Mouse (Mus musculus) ovary, postnatal 10 days (tissue): Measurements from ENCODE around the gene Mov10l1.

Experiments
- DNase-seq: peaks from one replicate; pipeline ENCODE4 v3.0.0; 2022; ENCODE audit warnings: low spot score

The Mov10l1 gene

GRCm38 (mm10) chr15:89016722-89017121, 34.0 kb downstream of the Mov10l1 start:
- no peak for DNase-seq

- no peak for DNase-seq
Measured at GRCm38 (mm10) chr15:89020085-89020484, 37.4 kb downstream of the Mov10l1 start.

GRCm38 (mm10) chr15:89020492-89020891, 37.8 kb downstream of the Mov10l1 start:
- no peak for DNase-seq

GRCm38 (mm10) chr15:89044381-89044780, 61.7 kb downstream of the Mov10l1 start:
- no peak for DNase-seq

- DNase-seq, result no peak
Measured at GRCm38 (mm10) chr15:89046356-89046755, 63.6 kb downstream of the Mov10l1 start.

- DNase-seq, result no peak
Measured at GRCm38 (mm10) chr15:89054666-89055065, 72.0 kb downstream of the Mov10l1 start.

- no peak for DNase-seq
Measured at GRCm38 (mm10) chr15:89058736-89059135, 76.0 kb downstream of the Mov10l1 start.

GRCm38 (mm10) chr15:89059161-89059931, 76.6 kb downstream of the Mov10l1 start, which contains the start of gene Panx2:
Panx2 (plus strand) TSS chr15:89059734.
- no peak for DNase-seq

- DNase-seq, result no peak
Measured at GRCm38 (mm10) chr15:89060032-89060681, 77.4 kb downstream of the Mov10l1 start.

GRCm38 (mm10) chr15:89060811-89061460, 78.2 kb downstream of the Mov10l1 start:
- no peak for DNase-seq

GRCm38 (mm10) chr15:89061761-89062517, 79.2 kb downstream of the Mov10l1 start:
- DNase-seq, result no peak

- no peak for DNase-seq
Measured at GRCm38 (mm10) chr15:89062518-89062910, 79.8 kb downstream of the Mov10l1 start.

- DNase-seq, result no peak
Measured at GRCm38 (mm10) chr15:89063001-89063400, 80.3 kb downstream of the Mov10l1 start.

- DNase-seq, result no peak
Measured at GRCm38 (mm10) chr15:89063536-89063935, 80.8 kb downstream of the Mov10l1 start.

- no peak for DNase-seq
Measured at GRCm38 (mm10) chr15:89064891-89065290, 82.2 kb downstream of the Mov10l1 start.

GRCm38 (mm10) chr15:89067609-89068008, 84.9 kb downstream of the Mov10l1 start:
- DNase-seq, result no peak

GRCm38 (mm10) chr15:89068226-89068625, 85.5 kb downstream of the Mov10l1 start:
- DNase-seq, result no peak

GRCm38 (mm10) chr15:89069336-89069840, 86.7 kb downstream of the Mov10l1 start:
- no peak for DNase-seq

GRCm38 (mm10) chr15:89070606-89071005, 87.9 kb downstream of the Mov10l1 start:
- no peak for DNase-seq

GRCm38 (mm10) chr15:89073993-89074603, 91.4 kb downstream of the Mov10l1 start:
- no peak for DNase-seq
